Mouse (Mus musculus): ENCODE measurements around the gene Clcnka.

Clcnka gene

DNA sequence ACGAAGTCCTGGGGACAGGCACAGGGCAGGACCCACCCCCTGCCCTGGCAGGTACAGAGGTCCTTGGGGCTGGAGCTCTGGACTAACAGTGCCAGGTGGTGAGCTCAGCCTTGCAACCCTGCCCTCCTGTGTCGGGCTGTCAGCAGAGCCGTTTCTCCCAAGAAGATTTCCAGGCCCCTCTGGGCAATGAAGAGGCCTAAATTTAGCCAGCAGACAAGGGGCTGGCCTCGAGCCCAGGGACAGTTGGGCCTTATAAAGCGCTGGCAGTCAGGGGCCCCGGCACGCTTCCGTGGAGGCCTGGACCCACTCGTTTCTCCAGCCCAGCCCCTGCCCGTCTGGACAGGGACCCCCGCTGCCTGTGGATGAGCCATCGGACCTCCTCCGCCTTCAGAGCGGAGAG lies 22.9 kb upstream of the Clcnka start:
- peak in 1 of 2 experiments; percentile 70 for DNase-seq (ENCODE audit: low spot score in 2 of 2)

- peak in 1 of 2 experiments; percentile 17 for DNase-seq (ENCODE audit: low spot score in 2 of 2)
Observed at GRCm38 (mm10) chr4:141420886-141421285, 22.4 kb upstream of the Clcnka start.

DNA sequence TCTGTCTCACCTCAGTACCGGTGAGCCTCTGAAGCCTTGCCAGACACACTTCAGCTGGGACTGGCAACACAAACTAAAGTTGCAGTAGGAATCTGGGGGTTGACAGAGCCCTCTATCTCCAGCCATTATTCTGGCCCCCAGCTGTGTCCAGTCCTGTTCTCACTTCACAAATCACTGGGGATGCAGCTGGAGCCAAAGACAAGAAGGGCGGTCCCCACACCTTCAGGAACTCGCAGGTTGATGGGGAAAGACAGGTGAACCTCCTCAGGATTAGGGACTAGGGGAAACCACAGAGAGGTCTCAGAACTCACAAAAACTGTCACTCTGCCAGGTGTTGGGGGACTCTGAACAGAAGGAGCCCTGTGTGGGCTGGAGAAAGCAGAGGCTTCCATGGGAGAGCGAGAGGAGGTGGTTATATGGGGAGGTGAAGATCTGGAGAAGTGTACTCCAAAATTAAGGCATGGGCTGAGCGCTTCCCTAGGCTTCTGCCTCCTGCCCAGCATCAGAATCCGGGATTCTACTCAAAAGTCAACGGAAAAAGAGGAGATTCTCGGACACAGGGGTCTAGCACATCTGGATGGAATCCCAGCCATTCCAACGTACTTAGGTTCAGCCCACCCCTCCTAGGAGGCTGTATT lies 21.8 kb upstream of the Clcnka start, which contains the start of gene Hspb7:
Hspb7 (plus strand) TSS at position 588 of the 638 bp plus-strand sequence.
- DNase-seq (ENCODE audit: low spot score in 2 of 2) = no peak

GRCm38 (mm10) chr4:141419398-141420191 lies 21.1 kb upstream of the Clcnka start:
- DNase-seq (ENCODE audit: low spot score in 2 of 2) = no peak

DNA sequence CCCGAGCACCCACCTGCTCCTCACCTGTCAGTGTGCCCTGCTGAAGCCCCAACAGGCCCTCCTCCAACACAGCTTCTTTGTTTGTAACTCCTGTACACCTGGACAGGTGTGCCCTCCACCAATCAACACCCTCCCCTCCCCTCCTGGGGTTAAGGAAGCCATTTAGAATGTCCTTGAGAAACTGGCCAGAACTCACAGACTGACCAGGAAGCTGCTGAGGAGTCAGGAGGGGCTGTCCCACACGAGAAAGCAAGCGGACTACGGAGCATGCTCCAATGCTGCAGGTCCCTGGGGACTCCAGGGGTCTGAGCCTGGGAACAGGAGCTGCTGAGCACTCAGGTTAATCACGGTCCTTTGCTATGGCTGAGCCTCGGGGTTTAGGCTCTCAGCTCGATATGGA lies 17.4 kb upstream of the Clcnka start, which contains the start of gene Clcnkb:
Clcnkb (minus strand) TSS at position 91 of the 400 bp plus-strand sequence.
- DNase-seq (ENCODE audit: low spot score in 2 of 2) = no peak

DNA sequence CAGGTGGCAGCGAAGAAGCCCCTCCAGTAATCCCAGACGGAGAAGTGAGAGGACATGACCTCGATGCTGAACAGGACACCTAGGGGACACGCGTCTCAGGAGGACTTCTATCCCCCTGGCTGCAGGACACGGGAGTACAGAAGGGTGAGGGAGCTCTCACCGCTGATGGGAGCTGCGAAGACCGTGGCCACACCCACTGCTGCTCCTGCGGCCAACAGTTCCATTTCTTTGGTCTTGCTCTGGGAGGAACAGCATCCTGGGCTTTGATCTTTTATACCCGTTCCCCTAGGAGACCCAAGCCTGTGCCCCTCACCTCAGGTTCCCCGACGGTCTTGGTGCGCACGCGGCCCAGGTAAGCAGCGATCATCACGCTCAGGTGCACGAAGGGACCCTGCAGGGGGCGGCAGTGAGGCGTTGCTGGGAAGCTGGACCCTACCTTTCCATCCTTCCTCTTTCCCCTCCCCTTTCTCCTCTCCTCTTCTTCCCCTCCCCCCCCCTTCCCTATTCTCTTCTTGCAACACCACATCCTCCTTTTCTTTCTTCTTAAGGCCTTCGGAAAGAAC lies 13.0 kb upstream of the Clcnka start:
- DNase-seq (ENCODE audit: low spot score in 2 of 2) = no peak

- DNase-seq (ENCODE audit: low spot score in 2 of 2) = no peak
Observed at GRCm38 (mm10) chr4:141408577-141408976, 10.1 kb upstream of the Clcnka start.

DNA sequence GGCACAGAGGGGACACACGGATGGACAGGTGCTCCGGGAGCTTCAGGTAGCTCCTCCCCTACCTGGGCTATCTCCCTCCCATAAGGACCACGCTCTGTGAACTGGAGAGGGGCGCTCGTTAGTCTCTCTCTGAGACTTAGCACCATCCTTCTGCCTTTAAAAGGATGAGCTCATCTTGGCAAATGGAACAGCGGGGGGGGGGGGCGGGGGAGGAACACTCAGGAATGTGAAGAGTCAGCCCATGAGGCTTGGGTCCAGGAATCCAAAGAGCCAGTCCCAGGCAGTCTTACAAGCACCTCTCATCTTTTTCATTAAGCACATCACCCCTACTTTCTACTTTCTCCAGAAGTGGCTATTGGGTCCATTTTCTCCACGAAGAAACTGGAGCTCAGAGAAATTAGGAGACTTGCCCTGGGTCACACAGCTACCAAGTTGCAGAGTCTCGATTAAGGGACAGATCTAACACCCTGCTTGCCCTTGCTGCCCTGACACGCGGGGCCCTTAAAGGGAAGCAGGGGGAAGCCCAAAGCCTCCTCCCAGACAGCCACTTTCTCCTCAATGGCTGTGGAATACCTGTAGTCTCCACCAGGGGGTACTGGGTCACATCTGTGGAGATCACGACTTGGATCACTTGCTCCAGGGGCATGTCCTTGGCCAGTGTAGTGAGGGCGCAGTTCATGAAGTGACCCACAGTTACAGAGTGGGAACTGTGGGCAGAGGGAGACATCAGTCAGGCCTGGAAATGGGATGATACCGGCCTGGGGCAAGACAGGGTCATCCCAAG lies 8.2 kb upstream of the Clcnka start:
- DNase-seq (ENCODE audit: low spot score in 2 of 2) = no peak

GRCm38 (mm10) chr4:141405314-141405622 lies 6.7 kb upstream of the Clcnka start:
- DNase-seq (ENCODE audit: low spot score in 2 of 2) = no peak

- peak; percentile 79 to 91 for DNase-seq (ENCODE audit: low spot score in 2 of 2)
Observed at GRCm38 (mm10) chr4:141404518-141405313, 6.2 kb upstream of the Clcnka start.

- DNase-seq (ENCODE audit: low spot score in 2 of 2) = no peak
Observed at GRCm38 (mm10) chr4:141400171-141400570, 1.6 kb upstream of the Clcnka start.

DNA sequence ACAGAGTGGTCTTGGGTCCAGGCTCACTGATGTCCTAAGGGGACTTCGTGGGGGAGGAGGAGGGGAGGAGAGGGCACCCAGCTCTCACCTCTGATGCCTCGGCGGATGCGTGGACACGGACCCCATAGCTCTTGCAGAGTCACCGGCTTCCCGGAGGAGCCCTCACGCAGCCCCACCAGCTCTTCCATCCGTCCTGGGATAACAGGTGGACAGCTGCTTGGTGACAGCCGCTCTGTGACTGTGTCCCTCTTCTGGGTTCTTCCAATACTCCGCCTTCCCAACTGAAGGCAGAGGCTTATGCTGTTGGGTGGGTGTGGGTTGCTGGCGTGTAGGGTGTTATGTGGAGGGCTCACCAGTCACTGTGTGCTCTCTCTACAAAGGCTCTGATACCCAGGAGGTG lies 663 bp downstream of the Clcnka start:
- no peak for DNase-seq (ENCODE audit: low spot score in 2 of 2)

GRCm38 (mm10) chr4:141394751-141395150 lies 3.8 kb downstream of the Clcnka start:
- DNase-seq (ENCODE audit: low spot score in 2 of 2) = no peak

DNA sequence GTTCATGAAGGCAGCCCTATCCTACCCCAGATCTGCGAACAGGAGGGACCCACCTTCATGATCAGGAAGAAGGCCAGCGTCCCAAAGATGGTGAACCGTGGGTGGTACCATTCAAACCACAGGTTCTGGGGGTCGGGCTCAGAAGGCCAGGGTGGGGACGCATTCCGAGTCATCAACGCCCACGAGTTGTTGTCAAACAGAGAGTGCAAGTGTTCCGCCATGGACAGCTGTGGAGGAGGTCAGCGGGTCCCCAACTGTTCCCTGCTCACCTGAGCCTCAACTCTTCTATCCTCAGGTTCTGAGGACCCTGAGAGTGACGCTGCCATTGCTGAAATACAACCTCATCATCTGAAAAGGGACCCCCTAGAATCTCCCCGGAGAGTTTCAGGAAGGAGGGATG lies 7.2 kb downstream of the Clcnka start:
- no peak for DNase-seq (ENCODE audit: low spot score in 2 of 2)

DNA sequence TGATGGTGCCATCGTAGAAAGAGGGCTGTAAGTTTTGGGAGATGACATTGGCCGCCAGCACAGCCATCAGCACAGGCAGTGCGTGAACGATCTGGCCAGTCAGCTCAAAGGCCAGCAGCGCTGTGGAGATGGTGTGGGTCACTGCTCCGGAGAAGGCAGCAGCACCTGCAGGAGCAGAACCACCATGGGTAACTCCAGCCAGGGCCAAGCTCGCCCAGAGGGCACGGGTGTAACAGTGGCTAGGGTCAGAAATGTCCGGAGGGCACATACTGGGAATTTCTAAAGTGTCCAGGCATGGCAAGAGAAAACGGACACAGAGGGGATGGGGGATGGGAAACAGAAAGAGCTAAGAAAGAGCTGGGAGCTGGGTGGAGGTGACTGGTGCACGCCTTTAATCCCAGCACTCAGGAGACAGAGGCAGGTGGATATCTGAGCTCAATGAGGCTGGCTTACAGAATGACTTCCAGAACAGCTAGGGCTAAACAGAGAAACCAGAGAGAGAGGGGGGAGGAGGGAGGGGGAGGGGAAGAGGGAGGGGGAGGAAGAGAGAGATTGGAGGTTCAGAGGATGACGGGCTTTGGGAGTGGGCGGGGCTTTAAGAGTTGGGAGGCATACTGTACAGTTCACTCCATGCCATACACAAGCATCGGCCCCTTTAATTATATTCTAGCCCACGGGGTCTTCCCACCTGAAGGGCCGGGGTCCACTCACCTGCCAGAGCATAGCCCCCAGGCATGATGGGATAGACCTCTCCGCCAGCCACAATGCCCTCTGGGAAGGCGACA lies 9.0 kb downstream of the Clcnka start:
- no peak for DNase-seq (ENCODE audit: low spot score in 2 of 2)

DNA sequence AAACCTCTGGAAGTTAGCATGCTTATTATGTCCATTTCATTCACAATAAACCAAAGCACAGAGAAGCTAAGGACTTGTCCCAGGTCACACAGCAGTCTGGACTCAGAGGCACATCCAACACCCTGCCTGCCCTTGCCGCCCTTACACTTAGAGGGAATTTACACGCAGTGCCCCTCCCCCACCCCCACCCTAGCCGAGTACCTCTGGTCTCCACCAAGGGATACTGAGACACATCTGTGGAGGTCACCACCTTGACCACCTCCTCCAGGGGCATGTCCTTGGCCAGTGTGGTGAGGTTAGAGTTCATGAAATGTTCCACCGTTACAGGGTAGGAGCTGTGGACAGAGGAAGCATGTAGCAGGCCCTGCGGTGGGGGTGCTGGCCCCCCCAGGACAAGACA lies 10.6 kb downstream of the Clcnka start:
- DNase-seq (ENCODE audit: low spot score in 2 of 2) = no peak

DNA sequence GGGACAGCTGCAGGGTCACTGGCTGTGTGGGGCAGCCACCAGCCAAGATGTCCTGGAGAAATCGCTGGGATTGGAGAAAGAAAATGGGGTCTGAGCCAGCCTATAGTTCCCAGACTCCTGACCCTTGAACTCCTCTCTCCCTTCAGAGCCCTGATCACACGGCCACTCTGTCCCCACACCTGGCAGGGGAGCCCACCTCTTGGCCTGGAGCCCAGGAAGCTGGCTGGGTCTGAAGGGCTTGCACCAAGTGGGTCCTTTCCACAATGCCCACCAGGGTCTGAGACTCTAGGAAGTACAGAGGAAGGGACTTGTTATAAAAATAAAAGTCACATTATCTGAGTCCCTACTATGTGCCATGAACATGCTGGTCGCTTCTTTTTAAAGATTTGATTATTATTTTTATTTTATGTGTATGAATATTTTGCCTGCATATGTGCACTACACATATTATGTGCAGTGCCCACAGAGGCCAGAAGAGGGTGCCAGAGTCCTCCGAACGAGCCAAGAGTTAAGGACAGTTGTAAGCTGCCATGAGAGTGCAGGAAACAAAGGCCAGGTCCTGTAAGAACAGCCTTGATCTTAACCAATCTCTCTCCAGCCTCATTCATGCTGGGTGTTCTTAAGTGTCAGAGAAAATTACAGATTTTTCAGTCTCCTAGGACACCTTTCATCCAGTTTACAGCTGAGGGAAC lies 11.3 kb downstream of the Clcnka start:
- peak in 1 of 2 experiments; percentile 81 for DNase-seq (ENCODE audit: low spot score in 2 of 2)

- DNase-seq (ENCODE audit: low spot score in 2 of 2) = no peak
Observed at GRCm38 (mm10) chr4:141386150-141386549, 12.4 kb downstream of the Clcnka start.

GRCm38 (mm10) chr4:141385275-141385674 lies 13.2 kb downstream of the Clcnka start:
- DNase-seq (ENCODE audit: low spot score in 2 of 2) = no peak

DNA sequence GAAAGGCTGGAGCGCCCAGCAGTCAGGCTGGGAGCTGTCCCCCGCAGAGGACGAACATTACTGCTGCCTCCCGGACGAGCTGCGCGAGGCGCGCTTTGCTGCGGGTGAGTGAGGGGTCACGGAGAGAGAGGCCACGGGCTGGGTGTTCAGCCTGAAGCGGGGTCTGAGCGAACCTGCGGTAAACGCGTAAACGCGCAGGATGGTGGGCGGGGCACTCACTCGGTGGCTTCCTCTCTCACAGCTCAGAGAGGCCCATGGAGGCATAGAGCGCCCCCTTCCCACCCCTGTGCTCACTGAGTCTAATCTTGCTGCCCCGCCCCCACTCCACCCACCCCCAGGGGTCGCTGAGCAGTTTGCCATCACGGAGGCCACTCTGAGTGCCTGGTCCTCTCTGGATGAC lies 16.1 kb downstream of the Clcnka start:
- DNase-seq (ENCODE audit: low spot score in 2 of 2) = no peak
